Mouse (Mus musculus): ENCODE measurements around the gene Zfp386.

DNA sequence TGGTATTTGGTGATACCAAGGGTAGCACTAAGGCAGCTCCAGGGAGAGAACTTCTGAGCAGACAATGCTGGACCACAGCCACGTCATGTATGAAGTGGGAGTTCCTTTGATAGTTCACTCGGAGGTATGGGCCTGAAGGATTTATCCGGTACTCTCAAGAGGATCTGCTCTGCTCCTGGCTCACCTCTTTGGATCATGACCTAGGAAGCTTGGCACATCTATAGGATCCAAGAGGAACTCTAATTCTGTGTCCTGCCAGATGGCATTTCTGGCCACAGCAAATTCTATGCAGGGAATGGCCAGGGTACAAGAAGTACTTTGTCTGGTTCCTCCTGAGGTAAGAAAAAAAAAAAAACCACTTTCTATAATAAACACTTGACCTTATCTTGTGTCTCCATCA is 42.3 kb downstream of the Zfp386 start:
- TF ChIP-seq CTCF (IDR thresholded peaks at IDR 0.05; ENCODE audit: extremely low read depth, insufficient read depth, low read length), result no peak
- no peak for TF ChIP-seq POLR2A (IDR thresholded peaks at IDR 0.05; ENCODE audit: extremely low read depth, insufficient read depth, low read length)

All from cortical plate, adult 2 months (tissue).